Mouse (Mus musculus) olfactory bulb, adult 2 months (tissue): ENCODE measurements around the gene Prim1.
"Not testable (repeated sequence)": the region's sequence is repeated elsewhere in the genome, so short reads cannot be mapped to it uniquely, and the experiment has no call there.

Source experiments
- CTCF ChIP-seq: fragments of 200-500 bp; IDR thresholded peaks from 2 replicates; pipeline ENCODE4 v1.5.1; 2012; ENCODE audit warnings: low read depth, mild to moderate bottlenecking, low read length, moderate library complexity; ENCODE audit not compliant: insufficient read depth
- POLR2A ChIP-seq: fragments of 200-500 bp; IDR thresholded peaks from 2 replicates; pipeline ENCODE4 v1.6.1; 2012; ENCODE audit warnings: mild to moderate bottlenecking, low read depth, low read length, moderate library complexity; ENCODE audit not compliant: insufficient read depth

DNA sequence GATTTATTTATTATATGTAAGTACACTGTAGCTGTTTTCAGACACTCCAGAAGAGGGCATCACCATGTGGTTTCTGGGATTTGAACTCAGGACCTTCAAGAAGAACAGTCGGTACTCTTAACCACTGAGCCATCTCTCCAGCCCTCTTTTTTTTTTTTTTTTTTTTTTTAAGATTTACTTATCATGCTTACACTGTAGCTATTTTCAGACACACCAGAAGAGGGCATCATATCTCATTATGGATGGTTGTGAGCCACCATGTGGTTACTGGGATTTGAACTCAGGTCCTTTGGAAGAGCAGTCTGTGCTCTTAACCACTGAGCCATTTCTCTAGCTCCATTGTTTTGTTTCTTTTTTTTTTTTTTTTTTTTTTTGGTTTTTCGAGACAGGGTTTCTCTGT, 37.2 kb downstream of the Prim1 start:
- not testable (repeated sequence) for TF ChIP-seq CTCF, POLR2A
